Mouse (Mus musculus): ENCODE results near the gene Vegfb.
"Not testable (repeated sequence)": the region's sequence is repeated elsewhere in the genome, so short reads cannot be mapped to it uniquely, and the experiment has no call there.

Vegfb gene

DNA sequence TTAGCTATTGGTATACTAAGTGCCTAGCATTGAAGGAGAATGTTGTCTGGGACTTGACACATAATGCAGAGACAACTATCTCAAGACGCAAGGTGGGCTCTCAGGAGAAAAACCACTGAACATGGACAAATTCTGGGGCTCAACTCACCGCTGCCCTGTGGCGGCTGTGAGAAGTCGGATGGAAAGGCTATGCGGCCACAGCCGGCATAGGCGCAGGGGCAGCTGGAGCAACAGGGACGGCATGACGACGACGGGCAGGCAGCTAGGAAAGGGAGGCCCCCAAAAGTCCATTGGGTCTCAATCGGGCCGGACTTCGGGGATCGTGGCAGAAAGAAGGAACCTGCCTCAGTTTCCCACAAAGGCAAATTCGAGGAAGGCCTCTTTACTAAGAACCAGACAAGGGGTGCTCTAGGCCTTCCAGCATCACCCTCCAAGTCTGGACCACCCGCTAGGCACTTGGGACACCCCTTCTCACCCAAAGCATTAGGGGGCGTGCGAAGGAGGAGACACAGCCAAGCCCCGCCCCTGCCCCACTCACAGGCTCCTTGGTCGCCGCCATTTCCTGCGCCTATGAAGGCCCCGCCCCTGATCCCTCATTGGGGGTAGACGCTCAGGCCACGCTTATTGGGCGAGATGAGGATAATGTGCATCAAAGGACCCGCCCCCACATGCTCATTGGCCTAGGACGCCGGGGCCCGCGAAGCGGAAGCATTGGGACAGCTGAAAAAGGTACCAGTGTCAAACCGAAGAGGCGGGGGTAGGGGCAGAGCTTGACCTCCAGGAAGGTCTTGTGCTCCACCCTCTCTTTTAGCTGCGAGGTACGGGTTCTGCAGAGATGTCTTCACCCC is 4.8 kb upstream of the Vegfb start, which contains the start of gene Dnajc4:
Dnajc4 (minus strand) TSS at position 562 of the 848 bp plus-strand sequence.
- peak; percentile 97 to 99 for DNase-seq

DNA sequence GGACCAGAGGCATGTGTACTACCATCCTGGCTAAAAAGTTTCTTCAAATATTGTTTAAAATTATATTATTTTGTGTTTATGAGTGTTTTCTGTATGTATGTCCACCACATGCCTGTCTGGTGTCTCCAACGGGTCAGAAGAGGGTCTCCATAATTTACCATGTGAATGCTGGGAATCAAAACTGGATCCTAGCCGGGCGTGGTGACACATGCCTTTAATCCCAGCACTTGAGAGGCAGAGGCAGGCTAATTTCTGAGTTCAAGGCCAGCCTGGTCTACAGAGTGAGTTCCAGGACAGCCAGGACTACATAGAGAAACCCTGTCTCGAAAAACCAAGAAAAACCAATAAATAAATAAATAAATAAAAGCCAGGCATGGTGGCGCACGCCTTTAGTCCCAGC is 3.7 kb upstream of the Vegfb start:
- not testable (repeated sequence) for DNase-seq

DNA sequence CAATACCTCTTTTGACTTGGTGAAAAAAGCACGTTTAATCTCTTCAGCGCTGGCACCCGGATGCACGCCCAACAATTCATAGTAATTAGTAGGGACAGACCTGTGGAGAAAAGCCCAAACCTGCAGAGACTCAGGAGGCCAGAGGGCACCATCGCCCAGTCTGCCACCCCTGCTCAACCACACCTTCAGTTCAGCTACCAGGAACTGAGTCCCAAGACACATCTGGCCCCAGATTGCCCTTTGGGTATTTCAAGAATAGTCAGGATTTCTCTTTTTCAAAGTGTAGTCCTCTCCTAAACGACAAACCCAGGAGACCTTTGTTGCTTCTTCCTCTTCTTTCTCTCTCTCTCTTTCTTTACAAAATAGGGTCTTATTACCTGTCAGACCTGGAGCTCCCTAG is 3.3 kb upstream of the Vegfb start:
- no peak for DNase-seq

DNA sequence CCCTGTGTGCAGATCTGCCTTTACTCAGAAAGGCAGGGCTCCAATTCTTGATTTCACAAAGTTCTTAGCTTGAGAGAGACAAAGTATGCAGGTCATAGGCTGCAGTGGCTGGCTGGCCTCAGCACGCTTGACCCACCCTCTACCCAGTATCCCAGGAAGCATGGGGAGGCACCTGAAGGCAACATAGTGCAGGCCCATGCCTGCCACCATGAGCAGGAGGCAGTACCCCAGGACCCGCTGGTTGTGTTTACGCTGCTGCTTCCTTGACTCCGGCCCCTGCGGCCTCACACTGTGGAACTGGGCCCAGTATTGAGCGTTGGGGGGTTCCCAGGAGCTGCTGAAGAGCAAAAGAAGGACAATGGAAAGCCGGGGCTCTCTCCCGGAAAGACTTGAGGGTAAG is 1.8 kb upstream of the Vegfb start:
- DNase-seq = no peak

DNA sequence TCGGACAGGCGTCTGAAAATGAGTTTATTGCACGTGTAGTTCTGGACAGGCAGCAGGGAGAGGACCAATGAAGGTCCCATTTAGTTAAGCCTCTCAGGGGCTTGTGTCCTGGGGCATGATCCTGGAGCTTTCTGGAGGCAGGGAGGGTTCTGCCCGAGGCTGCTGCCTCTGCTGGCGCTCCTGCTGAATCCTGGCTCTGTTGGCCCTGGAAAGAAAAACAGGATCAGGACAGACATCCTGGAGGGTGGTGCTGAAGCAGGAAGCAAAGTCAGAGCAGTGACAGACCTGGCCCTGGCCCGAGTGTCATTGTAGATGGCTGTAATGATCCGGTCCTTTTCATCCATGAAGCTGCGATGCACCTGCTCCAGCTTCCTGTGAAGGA is 444 bp upstream of the Vegfb start:
- no peak for DNase-seq

DNA sequence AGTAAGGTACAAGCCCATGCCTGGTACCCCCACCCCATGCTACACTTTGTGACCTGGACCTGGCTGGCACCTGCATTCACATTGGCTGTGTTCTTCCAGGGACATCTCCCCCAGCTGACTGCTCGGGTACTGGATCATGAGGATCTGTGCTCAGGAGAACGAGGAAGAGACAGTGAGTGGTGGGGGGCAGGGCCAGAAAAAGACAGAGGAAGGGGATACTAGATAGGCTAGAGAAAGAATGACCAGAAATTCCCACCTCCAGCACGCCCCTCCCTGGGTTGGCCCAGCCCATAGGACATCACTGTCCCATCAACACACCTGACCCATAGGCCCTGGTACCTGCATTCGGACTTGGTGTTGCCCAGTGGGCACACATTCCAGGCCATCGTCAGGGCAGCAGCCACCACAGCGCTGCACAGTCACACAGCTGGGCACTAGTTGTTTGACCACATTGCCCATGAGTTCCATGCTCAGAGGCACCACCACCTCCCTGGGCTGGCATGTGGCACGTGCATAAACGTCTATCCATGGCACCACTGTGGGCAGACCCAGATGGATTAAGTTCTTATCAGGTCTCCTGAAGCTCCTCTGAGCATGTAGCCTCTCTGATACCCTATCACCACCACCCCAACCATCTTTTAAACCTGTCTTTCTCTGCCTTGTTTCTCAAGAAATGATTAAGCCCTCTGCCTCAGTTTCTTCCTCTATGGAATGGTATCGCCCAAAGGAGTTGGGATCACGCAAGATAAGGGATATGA is 1.3 kb downstream of the Vegfb start:
- DNase-seq = no peak

DNA sequence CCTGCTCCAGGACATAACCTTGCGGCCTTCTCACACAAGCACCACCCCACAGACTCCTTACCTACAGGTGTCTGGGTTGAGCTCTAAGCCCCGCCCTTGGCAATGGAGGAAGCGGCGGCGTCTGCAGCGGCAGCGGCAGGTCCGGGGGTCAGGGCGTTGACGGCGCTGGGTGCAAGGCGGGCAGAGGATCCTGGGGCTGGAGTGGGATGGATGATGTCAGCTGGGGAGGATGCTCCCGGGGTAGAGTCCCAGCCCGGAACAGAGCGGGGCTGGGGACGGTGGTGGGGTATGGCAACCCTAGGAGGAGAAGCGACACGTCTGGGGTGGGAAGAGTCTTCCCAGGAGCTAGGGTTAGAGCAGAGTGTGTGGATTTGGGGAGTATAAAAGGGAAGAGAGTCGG is 2.2 kb downstream of the Vegfb start:
- no peak for DNase-seq

DNA sequence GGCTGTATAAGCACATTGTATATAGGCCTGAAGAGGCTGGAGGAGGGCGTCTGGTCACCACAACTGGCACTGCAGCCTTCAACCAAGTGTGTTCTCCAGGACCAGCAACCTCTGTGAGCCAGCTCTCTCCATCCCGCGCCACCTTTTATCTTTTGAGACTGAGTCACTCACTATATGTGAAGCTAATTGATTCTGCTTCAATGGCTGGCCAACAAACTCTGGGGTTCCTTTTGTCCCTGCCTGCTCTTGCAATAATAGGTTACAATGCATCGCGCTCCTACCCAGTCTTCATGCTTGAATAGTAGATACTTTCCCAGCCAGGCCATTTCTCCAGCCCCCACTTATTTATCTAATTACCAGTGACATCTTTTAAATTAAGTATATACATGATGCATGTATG is 3.8 kb downstream of the Vegfb start:
- no peak for DNase-seq

DNA sequence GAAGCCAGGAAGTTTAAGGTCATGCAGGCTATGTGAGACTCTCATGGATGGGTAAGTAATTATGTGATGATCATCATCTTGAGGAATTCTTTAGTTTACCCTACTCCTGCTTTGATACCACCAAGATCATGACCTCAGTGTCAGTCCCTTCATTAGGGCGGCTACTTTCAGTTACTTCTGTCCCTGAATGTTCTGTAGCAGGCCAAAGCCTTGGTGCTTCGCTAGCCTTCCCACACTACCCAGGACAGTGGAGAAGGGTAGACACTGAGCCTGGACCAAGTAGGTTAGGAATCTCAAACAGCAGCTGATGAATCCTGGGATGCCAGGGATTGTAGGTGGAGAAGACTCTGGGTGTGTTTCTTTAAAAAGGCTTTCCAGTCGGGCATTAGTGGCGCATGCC is 6.0 kb downstream of the Vegfb start:
- DNase-seq = no peak

DNA sequence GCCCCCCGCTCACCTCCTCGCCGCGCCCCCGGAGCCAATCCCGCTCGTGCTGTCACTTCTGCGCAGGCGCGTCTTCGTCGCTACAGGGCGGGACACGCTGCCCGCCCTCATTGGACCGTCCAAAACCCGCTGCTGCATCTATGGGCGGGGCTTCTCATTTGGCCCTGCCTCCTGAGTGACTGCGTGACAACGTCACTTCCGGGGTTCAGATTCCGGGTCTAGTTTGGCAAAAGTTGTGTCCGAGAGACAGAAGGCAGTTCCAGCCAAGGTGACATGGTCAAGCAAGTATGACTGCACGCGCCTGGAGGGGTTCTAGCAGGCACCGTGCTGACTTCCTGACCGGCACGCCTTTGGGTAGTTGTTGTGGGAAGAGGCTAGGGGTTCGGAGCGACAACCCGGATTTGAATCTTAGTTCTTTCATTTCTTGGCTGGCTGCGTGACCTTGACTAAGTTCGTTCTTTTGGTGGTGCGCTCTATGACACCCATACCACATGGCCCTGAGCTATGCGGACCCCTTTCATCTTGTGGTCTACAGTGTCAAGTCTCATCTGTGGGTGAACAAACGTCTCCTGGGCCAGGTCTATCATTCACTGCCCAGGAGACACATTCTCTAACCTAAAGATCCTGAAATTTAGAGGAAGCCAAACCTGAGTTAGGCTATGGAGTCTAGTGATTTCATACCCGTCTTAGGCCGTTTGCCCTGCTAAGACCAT is 6.9 kb downstream of the Vegfb start, which contains the start of gene Fkbp2:
Fkbp2 (minus strand) TSS at position 121 of the 713 bp plus-strand sequence.
- peak; percentile 98 to 99 for DNase-seq

DNA sequence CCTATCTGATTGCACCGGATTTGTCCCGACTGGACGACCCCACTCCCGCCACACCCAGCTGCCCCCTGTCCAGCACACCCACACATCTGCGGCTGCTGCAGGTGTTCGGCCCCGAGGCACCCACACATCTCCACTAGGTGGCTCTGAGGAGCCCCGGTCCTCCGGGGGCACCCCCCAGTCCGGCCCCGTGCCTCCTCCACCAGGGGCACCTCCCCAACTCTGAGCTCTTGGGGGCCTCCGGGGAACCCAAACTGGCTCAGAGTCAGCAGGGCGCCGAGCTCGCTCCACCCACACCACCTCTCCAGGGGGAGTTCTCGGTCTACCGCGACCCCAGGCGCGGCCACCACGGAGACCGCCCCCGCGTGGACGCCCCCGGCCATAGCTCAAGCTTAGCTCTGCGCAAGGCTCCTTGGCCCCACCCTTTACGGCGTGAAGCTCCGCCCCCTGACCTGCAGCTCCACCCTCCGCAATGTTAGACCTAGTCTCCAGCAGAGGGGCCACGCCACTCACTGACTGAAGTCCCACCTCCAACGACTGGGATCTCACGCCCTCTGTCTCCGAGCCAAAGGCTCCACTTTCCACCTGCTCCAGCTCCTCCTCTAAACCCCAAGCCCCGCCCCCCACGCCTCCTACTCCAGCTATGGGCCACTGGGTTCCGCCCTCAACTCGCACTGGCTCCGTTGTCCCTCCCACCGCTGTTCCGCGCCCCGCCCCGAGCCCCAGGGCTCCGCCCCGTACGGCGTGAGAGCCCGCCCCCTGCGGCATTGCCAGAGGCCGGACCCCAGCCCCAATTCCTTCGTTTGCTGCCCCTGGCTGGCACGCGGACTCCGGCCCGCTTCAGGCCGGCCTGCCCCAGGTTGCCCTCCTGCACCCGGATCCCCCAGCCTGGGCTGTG is 7.7 kb downstream of the Vegfb start:
- DNase-seq = peak; percentile 99 to 100

DNA sequence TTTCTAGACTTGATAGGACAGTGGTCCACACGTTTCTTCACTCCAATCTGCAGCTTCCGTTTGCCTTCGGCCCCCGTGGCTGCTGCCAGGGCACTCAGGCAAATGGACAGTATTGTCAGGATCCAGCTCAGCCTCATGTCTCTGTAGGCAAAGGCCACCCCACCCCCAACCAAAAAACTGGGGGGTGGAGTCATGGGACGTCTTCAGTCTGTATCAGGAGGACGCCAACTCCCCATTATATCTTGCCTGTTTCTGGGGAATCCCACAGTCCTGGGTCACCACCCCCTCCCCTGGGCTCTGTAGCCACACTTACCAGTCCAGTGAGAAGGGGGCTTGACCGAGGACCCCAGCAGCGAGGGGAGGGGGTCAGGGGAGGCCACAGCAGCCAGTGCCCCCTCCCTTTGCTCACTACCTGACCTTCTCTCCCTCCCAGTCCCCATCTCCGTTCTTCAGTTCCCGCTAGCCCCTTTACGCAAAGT is 8.4 kb downstream of the Vegfb start:
- DNase-seq = peak in 1 of 2 experiments; percentile 53

DNA sequence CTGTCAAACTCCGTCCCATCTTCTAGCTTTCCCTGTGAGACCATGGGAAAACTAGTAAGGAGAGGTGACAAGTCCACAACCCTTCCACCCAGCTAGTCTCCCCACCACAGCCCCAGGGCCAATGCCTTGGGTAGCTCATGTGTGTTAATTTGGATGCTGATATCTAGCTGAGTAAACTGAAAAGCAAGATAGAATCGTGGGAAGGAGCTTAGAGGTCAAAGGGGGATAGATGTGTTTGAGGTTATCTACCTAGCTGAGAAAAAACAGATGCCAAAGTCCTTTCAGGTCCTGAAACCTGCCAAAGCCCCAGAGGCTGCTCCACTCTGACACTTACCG is 8.8 kb downstream of the Vegfb start:
- DNase-seq = no peak

DNA sequence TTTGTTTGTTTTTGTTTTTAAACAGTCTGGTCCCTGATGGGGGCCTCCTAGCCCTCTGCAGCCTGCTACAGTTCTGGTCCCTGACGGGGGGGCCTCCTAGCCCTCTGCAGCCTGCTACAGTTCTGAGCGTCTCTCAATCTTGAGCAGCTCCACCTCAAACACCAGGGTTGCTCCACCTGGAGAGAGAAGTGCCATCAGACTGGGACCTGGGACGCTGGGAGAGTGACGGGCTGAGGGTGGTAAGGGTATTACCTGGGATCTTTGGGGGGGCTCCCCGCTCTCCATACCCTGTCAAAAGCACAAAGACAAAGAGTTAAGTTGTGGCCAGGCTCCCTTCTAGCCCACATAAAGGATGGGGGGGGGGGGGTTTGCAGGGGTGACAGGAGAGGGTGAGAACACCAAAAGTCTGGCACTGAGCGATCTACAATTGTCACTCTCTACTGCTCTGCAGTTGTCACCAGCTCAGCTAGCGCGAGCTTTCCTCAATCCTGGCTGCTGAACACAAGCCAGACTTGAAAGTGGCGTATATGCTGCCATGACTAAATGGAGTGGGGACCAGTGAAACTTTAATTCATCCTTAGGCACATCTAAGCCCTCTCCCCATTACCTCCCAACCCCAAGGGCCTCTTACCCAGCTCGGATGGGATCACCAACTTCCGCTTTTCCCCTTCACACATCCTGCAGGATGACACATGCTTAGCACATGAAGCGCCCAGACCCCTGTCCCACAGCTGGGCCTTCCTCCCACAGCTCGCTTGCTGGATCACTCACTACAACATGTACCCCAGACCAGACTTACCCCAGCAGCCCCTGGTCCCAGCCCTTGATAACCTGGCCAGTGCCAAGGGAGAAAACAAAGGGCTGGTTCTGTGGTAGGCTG is 9.5 kb downstream of the Vegfb start:
- DNase-seq = no peak

DNA sequence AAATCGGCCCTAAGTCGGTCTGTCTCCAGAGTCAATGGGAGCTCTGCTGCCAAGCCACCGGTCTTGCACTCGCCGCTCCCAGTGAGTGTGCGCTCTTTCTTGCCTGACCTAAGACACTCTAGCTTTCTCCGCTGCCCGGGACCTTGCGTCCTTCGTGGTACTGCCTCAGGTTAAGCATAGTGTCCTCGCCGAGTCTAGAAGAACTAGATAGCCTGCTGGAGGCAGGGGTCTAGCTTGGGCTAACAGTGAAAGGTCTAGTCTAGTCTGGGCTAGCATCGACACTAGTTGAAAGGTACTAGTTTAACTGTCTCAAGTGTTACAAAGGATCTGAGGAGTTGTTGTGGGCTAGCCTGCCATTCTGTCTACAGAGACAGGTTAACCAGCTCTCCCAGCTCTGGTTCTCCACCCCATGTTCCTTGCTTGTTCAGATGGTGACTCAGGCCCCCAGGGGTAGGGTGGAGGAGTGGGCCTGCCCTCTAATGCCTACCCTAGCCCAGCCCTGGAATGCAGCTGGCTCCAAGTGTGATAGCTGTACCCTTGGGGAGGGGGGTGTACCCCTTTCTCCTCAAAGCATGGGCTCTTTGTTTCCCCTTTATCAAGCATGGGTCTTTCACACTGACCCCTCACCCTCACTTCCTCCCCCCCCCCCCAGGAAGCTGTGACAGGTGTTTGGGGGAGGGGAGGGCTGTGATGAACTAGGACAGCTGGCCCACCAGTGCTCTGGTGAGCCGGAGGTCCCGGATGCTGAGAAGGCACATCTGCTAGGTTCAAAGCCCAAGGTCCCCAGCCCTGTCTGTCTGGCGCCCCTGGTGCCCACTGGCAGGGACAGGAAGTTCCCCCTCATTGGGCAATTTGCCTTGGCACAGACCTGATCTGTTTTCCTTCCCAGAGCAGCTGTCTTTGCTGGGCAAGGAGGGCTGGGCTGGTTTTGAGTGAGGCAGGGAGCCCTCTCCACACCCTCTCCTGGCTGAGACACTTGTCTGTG is 11.6 kb downstream of the Vegfb start, which contains the start of gene Plcb3:
Plcb3 (minus strand) TSS at position 934 of the 985 bp plus-strand sequence.
- DNase-seq = peak; percentile 85 to 94

DNA sequence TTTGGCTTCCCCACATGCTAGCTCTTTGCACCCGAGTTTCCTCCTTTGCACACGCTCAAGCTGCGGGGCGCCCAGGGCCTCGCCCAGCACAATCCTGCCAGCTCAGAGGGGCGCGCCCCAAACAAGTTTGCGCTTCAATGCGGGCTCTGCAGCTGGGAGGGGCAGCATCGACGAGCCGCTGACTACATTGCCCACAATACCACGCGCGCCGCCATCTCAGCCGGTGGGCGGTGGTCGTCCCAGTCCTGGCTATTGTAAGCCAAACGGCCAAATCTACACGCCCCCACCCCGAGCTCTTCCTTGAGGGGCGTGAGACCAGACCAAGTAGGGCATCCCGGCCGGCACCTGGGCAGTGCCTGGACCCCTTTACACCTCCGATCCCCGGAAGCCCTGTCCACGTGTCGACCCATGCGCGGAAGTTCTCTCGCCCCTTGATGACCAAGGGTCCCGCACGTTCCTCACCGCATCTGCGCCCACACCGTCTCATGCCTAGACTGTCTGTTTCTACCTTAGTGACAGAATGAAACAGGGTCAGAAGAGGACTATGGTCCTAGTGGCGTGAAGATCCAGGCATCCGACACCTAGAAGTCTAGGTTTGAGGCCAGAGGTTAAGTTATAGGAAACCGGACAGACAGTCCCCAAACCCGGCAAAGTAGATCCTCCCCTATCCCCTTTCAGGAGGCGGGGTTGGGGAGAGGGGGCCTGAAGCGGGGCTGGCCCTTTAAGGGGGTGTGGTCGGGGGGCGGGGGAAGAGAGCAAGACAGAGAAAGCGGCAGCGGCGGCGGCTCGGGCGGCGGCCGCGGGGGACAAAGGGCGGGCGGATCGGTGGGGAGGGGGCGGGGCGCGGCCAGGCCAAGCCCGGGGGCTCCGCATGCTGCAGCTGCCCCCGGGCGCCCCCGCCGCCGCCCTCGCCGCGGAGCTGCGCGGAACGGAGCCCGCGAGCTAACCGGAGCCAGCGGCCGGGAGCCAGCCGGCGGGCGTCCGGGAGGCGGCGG is 12.9 kb downstream of the Vegfb start, which contains the start of gene Ppp1r14b:
Ppp1r14b (plus strand) TSS at position 758 of the 995 bp plus-strand sequence.
- DNase-seq = peak; percentile 82 to 90

DNA sequence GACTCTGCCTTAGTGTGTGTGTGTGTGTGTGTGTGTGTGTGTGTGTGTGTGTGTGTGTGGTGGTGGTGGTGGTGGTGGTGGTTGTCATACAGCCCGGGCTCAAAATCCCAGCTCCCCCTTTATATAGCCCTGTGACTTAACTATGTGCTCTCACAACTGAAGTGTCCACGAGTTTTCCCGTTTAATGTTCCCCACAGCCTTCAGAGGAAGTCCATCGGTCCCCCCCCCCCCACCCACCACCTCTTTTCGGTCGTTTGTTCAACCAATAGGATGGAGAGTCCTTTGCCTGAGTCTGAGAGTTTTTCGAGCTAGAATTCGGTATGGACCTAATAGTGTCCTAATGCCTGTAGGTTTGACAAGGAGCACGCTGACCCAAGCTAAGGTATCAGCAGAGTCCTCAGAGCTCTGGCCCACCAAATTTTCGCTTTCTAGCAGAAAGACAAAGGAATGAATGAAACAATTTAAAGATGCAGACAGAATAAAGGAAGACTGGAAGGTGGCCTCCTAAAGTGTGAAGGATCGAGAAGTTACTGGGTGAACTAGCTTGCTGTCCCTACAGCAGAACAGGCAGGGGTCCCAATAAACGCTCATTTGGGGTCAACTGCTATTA is 13.8 kb downstream of the Vegfb start:
- DNase-seq = no peak
